Mouse (Mus musculus) embryonic facial prominence, embryonic 11.5 days (tissue): ENCODE data around the gene Fam126a. TPM values are rescaled to one million over a fixed set of nuclear protein-coding genes. Genes with fewer than 3 reads are reported as not detected.

Experiments
- ATAC-seq: fragments of 200-750 bp; cut with Nextera tagmentation; replicated peaks from 2 replicates; pipeline ENCODE4 v1.8.0; 2017; ENCODE audit warnings: low read depth; ENCODE audit not compliant: insufficient number of reproducible peaks, low FRiP score, low TSS enrichment
- DNase-seq: peaks from one replicate; pipeline ENCODE4 v3.0.0-alpha.2; 2015; ENCODE audit warnings: low spot score
- H3K27ac ChIP-seq: fragments of 300-500 bp; sonication (generic); replicated peaks from 2 replicates; pipeline ENCODE4 v1.5.1; 2014; ENCODE audit warnings: mild to moderate bottlenecking, low read depth, low read length, control low read depth
- H3K27me3 ChIP-seq: fragments of 300-500 bp; sonication (generic); 2 replicates; pipeline ENCODE4 v1.6.1; 2014; ENCODE audit warnings: mild to moderate bottlenecking, low read length, moderate library complexity, mixed read lengths; ENCODE audit not compliant: control insufficient read depth, insufficient read depth
- H3K36me3 ChIP-seq: fragments of 300-500 bp; sonication (generic); replicated peaks from 2 replicates; pipeline ENCODE4 v1.6.1; 2014; ENCODE audit warnings: low read depth, mild to moderate bottlenecking, low read length, moderate library complexity, mixed read lengths; ENCODE audit not compliant: control insufficient read depth, insufficient read depth
- H3K4me1 ChIP-seq: fragments of 300-500 bp; sonication (generic); 2 replicates; pipeline ENCODE4 v1.6.1; 2014; ENCODE audit warnings: low read length, mixed read lengths; ENCODE audit not compliant: control insufficient read depth, insufficient read depth
- H3K4me2 ChIP-seq: fragments of 300-500 bp; sonication (generic); 2 replicates; pipeline ENCODE4 v1.6.1; 2014; ENCODE audit warnings: low read depth, mild to moderate bottlenecking, control low read depth, low read length, moderate library complexity
- H3K4me3 ChIP-seq: fragments of 300-500 bp; sonication (generic); 2 replicates; pipeline ENCODE4 v1.5.1; 2014; ENCODE audit warnings: low read depth, low read length, control low read depth
- H3K9ac ChIP-seq: fragments of 300-500 bp; sonication (generic); replicated peaks from 2 replicates; pipeline ENCODE4 v1.6.1; 2014; ENCODE audit warnings: mild to moderate bottlenecking, control low read depth, low read length
- H3K9me3 ChIP-seq: fragments of 300-500 bp; sonication (generic); replicated peaks from 2 replicates; pipeline ENCODE4 v1.6.1; 2016; ENCODE audit warnings: mild to moderate bottlenecking, low read length, inconsistent platforms, mixed read lengths; ENCODE audit not compliant: control insufficient read depth
- WGBS: fragments of 180-500 bp; shearing (Covaris S2); extraction: QIAGEN DNeasy Blood & Tissue Kit; methylation state at CpG from one replicate; pipeline ENCODE4 v1.1.7; 2014; 5-methylcytosine and 5-hydroxymethylcytosine counted together
- polyA plus RNA-seq: library from polyadenylated mRNA; unstranded; fragments of >200 nt; fragmentation: Nextera tagmentation; extraction: Ambion mirVana; gene quantifications from 2 replicates; pipeline ENCODE4 v1.2.1, GENCODE M21; 2014

The Fam126a gene
- polyA plus RNA-seq, 1 experiment from 2014 or later: 35.6 TPM

DNA sequence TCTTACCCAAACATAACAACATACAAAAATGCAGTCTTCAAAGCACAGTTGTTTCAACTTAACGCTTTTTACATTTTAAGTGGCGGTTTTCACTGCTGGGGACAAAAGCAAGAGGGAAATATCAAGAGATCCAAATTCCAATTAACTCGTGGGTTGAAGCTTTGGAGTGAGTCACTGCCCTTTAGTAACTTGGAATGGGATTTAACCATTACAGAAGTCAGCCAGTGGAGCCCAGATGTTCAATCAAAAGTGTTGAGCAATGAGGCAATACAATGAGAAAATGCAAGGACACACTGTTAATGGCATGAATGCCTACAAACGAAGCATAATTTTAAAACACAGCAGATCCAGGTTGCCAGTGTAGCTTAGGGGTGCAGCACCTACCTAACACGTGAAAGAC, 8.8 kb downstream of the Fam126a start:
- H3K9ac ChIP-seq: no peak overlapping the region
- H3K4me3 ChIP-seq: no peak overlapping the region
- H3K36me3 ChIP-seq: no peaks in the 10 kb centered on the region
- no peaks in the 10 kb centered on the region for H3K4me1 ChIP-seq
- no peak overlapping the region for H3K27ac ChIP-seq
- no peak overlapping the region for H3K4me2 ChIP-seq
- no peaks in the 10 kb centered on the region for H3K27me3 ChIP-seq
- H3K9me3 ChIP-seq: no peaks in the 10 kb centered on the region
- no peak for DNase-seq
- ATAC-seq: no peak
- 70% methylated on average over 5 of the region's 5 CpGs for WGBS

GRCm38 (mm10) chr5:24020380-24020779, 10.1 kb downstream of the Fam126a start:
- no peaks in the 10 kb centered on the region for H3K27me3 ChIP-seq
- ATAC-seq (no peak), DNase-seq (no peak)
- no peak overlapping the region for H3K4me3 ChIP-seq
- WGBS: 65% methylated on average over 4 of the region's 4 CpGs
- no peaks in the 10 kb centered on the region for H3K4me1 ChIP-seq
- no peaks in the 10 kb centered on the region for H3K9me3 ChIP-seq
- no peaks in the 10 kb centered on the region for H3K36me3 ChIP-seq
- no peak overlapping the region for H3K27ac ChIP-seq
- H3K4me2 ChIP-seq: no peak overlapping the region
- H3K9ac ChIP-seq: no peak overlapping the region

DNA sequence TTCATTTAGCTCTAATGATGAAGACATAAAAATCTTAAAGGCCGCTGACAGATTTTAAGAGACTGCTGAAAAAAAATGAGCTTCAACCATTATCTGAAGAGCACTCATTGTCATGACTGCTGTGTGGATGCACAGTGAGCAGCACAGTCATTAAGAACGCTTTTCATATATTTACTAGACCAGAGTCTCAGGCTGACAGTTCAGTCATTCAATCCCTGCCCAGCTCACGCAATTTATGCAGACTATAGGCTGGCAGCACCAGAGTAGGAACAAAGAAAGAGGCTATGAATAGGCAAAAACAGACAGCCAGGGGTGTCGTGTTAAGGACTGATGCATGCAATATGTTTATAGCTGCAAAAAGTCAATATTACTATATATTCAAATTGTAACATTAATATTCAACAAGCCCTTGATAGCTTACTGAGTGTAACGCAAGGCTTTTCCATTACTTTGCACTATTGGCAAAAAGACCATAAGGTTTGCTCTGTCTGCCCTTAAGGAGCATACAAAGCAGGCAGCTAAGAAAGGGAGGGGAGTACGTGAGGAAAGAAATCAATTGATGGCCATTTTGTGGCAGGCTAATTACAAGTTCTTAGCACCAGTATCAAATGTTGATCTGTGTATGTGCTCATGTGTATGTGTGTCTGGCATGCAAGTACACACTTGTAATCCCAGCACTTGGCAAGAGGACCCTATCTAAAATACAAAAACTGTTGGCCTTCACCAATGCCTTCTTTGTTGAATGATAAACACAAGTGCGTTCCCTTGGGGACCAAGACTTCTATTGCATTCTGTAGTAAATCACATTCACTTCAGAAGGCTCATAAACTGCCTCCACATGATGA, 10.9 kb downstream of the Fam126a start:
- Histone ChIP-seq H3K27me3 (no peaks in the 10 kb centered on the region), H3K9me3 (no peaks in the 10 kb centered on the region), H3K9ac (no peak overlapping the region), H3K4me3 (no peak overlapping the region), H3K27ac (no peak overlapping the region), H3K4me2 (no peak overlapping the region), H3K4me1 (no peaks in the 10 kb centered on the region), H3K36me3 (no peaks in the 10 kb centered on the region)
- DNase-seq (no peak), ATAC-seq (peak; percentile 81; the same call in 1 of the 2 replicates)
- WGBS: 75% methylated on average over 7 of the region's 7 CpGs

- Histone ChIP-seq H3K27me3 (no peaks in the 10 kb centered on the region), H3K4me1 (no peaks in the 10 kb centered on the region), H3K4me3 (no peak overlapping the region), H3K9me3 (no peaks in the 10 kb centered on the region), H3K4me2 (no peak overlapping the region), H3K9ac (no peak overlapping the region), H3K27ac (no peak overlapping the region), H3K36me3 (no peaks in the 10 kb centered on the region)
- DNase-seq: no peak
- ATAC-seq: no peak
- 79% methylated on average over 7 of the region's 7 CpGs for WGBS
Measured at GRCm38 (mm10) chr5:24018621-24019261, 11.7 kb downstream of the Fam126a start.

DNA sequence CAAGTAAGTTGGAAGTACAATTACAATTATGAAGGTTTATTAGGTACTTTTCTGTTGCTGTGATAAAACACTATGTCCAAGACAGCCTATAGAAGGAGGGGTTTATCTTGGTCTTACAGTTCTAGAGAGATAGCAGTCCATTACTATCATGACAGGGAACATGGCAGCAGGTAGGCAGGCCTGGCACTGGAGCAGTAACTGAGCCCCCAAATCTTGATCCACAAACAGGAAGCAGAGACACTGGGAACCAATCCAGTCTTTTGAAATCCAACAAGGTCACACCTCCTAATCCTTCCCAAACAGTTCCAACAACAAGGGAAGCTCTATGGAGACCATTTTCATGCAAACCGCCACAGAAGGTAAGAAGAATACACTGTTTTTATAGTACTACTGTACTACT, 13.6 kb downstream of the Fam126a start:
- H3K36me3 ChIP-seq: no peaks in the 10 kb centered on the region
- no peak overlapping the region for H3K27ac ChIP-seq
- H3K4me2 ChIP-seq: no peak overlapping the region
- no peaks in the 10 kb centered on the region for H3K4me1 ChIP-seq
- H3K4me3 ChIP-seq: no peak overlapping the region
- WGBS: 96% methylated on average over 1 of the region's 1 CpGs
- ATAC-seq (no peak), DNase-seq (no peak)
- no peaks in the 10 kb centered on the region for H3K27me3 ChIP-seq
- H3K9ac ChIP-seq: no peak overlapping the region
- no peaks in the 10 kb centered on the region for H3K9me3 ChIP-seq

DNA sequence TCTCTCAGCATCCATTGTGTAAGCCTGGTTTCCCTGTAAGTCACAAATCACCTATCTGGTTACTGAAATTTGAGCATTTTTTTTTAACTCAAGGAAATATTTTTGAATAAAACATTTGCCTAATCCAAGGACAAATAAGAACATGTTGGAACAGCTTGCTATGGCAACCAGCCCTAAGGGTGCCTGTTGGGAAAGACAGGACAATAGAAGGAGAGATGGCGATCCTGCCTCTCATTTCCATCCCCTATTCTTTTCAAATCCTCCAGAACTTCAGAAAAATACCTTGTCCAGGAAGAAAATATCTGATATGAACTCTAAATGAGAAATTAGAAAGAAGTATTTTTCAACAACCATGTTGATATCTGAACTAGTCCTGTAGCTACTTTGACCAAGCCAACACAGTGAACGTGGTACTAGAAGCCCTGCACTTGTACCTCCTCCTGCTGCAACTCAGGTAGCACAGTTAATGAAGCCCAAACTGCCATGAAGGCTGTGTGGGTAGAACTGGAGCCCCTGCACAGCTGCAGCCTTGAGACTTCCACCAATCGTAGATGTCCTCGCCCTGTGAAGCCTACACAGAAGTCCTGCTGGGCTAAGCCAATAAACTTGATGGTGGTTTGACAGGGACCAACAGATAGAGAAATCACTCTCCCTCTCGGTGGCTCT, 17.0 kb downstream of the Fam126a start:
- Histone ChIP-seq H3K9ac (no peak overlapping the region), H3K4me2 (no peak overlapping the region), H3K36me3 (no peaks in the 10 kb centered on the region), H3K27me3 (no peaks in the 10 kb centered on the region), H3K27ac (no peak overlapping the region), H3K9me3 (no peaks in the 10 kb centered on the region), H3K4me3 (no peak overlapping the region), H3K4me1 (no peaks in the 10 kb centered on the region)
- 82% methylated on average over 5 of the region's 5 CpGs for WGBS
- no peak for DNase-seq
- ATAC-seq: no peak

- Histone ChIP-seq H3K4me2 (no peak overlapping the region), H3K27ac (no peak overlapping the region), H3K27me3 (no peaks in the 10 kb centered on the region), H3K4me3 (no peak overlapping the region), H3K36me3 (no peaks in the 10 kb centered on the region), H3K9ac (no peak overlapping the region), H3K9me3 (no peaks in the 10 kb centered on the region), H3K4me1 (no peaks in the 10 kb centered on the region)
- ATAC-seq: no peak
- 77% methylated on average over 1 of the region's 1 CpGs for WGBS
- no peak for DNase-seq
Measured at GRCm38 (mm10) chr5:23999083-23999671, 31.3 kb downstream of the Fam126a start.
